Mouse (Mus musculus) embryonic facial prominence, embryonic 12.5 days (tissue): ENCODE measurements around the gene Ttll9. TPM values are rescaled to one million over a fixed set of nuclear protein-coding genes. Genes with fewer than 3 reads are reported as not detected.
A peak's percentile ranks its signal among the peaks of the same experiment; 100 is the strongest.

Experiments used
- ATAC-seq: fragments of 200-750 bp; cut with Nextera tagmentation; 2 replicates; pipeline ENCODE4 v1.8.0; 2017; ENCODE audit not compliant: insufficient number of reproducible peaks, insufficient read depth, low FRiP score, low TSS enrichment
- H3K27ac ChIP-seq: fragments of 300-500 bp; sonication (generic); 2 replicates; pipeline ENCODE4 v1.5.1; 2016; ENCODE audit warnings: mild to moderate bottlenecking
- H3K27me3 ChIP-seq: fragments of 300-500 bp; sonication (generic); 2 replicates; pipeline ENCODE4 v1.6.1; 2016; ENCODE audit warnings: mild to moderate bottlenecking, moderate library complexity
- H3K36me3 ChIP-seq: fragments of 300-500 bp; sonication (generic); 2 replicates; pipeline ENCODE4 v1.6.1; 2016; ENCODE audit warnings: mild to moderate bottlenecking
- H3K4me1 ChIP-seq: fragments of 300-500 bp; sonication (generic); 2 replicates; pipeline ENCODE4 v1.6.1; 2016
- H3K4me2 ChIP-seq: fragments of 300-500 bp; sonication (generic); replicated peaks from 2 replicates; pipeline ENCODE4 v1.6.1; 2016; ENCODE audit warnings: mild to moderate bottlenecking, moderate library complexity
- H3K4me3 ChIP-seq: fragments of 300-500 bp; sonication (generic); 2 replicates; pipeline ENCODE4 v1.5.1; 2016; ENCODE audit warnings: mild to moderate bottlenecking
- H3K9ac ChIP-seq: fragments of 300-500 bp; sonication (generic); 2 replicates; pipeline ENCODE4 v1.6.1; 2016; ENCODE audit warnings: mild to moderate bottlenecking, moderate library complexity
- H3K9me3 ChIP-seq: fragments of 300-500 bp; sonication (generic); 2 replicates; pipeline ENCODE4 v1.6.1; 2016; ENCODE audit warnings: mild to moderate bottlenecking, moderate library complexity
- WGBS: fragments of 180-500 bp; shearing (Covaris S2); methylation state at CpG from one replicate; pipeline ENCODE4 v1.1.7; 2016; 5-methylcytosine and 5-hydroxymethylcytosine counted together
- polyA plus RNA-seq: library from polyadenylated mRNA; unstranded; fragments of >200 nt; fragmentation: Nextera tagmentation; extraction: Ambion mirVana; gene quantifications from 2 replicates; pipeline ENCODE4 v1.2.1, GENCODE M21; 2016

Gene Ttll9
- 0.50 and 0.97 TPM in 2 replicates for polyA plus RNA-seq

DNA sequence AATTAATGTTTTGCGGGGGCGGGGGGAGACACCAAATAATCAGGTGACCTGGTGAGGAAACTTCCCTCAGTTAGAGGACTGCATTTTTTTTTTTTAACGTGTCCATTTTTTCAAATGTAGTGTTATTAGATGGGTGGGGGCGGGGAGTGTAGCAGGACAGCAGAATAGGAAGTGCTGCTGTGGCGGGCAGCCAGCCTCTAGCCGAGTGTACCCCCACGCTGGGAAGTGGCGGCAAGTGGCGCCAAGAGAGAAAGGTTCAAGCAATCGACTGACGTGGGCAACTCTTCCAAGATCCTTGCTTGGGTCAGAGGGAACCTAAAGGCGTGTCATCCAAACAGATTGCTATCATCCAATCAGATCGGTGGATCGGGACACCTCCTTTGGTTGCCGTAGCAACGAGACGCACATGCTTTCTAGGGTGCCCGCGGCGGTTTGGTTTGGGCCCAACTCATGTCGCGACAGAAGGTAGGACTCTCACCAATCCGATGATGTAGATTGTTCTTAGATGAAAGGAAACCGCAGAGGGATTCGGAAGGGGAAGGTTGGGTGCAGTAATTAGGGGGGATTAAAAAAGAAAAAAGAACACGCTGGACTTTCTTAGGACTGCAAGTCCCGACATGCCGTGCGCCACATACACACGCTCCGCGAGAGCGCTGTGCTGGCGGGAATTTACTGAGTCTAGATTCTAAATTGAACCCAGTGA is at the start of gene Ttll9:
Gene Ttll9 (plus strand): TSS at position 395 of the 703 bp plus-strand sequence.
- 3% methylated on average over 34 of the region's 34 CpGs for WGBS
- Histone ChIP-seq H3K9ac (peak within 1 kb of the TSS; percentile 54), H3K9me3 (no peaks in the 10 kb centered on the region), H3K27me3 (0 out of 2 replicates have a peak, but pooled peaks cover 1% of the 10 kb centered on the region), H3K36me3 (no peaks in the 10 kb centered on the region), H3K4me1 (no peaks in the 10 kb centered on the region; the same call in 1 of the 2 replicates), H3K27ac (no peak within 1 kb of the TSS), H3K4me2 (peak within 1 kb of the TSS; percentile 62), H3K4me3 (peak within 1 kb of the TSS; percentile 45)
- ATAC-seq: peak; percentile 87

DNA sequence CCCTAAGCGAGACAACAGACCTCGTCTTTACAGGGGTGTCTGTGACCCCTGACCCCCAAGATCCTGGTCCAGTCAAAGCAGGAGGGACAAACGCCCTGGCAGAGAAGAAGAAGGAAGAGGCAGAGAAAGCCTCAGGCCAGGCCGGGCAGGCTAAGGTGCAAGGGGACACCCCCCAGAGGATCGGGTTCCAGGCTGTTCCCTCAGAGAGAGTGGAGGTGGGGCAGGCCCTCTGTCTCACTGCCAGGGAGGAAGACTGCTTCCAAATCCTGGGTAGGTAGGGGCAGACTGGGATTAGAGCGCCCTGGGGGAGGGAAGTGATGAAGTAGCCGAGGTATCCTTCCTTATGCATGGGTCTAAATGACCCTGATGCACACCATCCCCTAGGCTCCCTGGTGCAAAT is 48.8 kb upstream of the Ttll9 start:
- Histone ChIP-seq H3K4me1 (peaks cover 11% of the 10 kb centered on the region; the same call in 1 of the 2 replicates), H3K27me3 (peaks cover 41% of the 10 kb centered on the region), H3K9ac (no peak overlapping the region), H3K4me3 (no peak overlapping the region), H3K4me2 (no peak overlapping the region), H3K27ac (no peak overlapping the region), H3K36me3 (no peaks in the 10 kb centered on the region), H3K9me3 (no peaks in the 10 kb centered on the region)
- WGBS: 13% methylated on average over 7 of the region's 7 CpGs
- ATAC-seq: no peak

DNA sequence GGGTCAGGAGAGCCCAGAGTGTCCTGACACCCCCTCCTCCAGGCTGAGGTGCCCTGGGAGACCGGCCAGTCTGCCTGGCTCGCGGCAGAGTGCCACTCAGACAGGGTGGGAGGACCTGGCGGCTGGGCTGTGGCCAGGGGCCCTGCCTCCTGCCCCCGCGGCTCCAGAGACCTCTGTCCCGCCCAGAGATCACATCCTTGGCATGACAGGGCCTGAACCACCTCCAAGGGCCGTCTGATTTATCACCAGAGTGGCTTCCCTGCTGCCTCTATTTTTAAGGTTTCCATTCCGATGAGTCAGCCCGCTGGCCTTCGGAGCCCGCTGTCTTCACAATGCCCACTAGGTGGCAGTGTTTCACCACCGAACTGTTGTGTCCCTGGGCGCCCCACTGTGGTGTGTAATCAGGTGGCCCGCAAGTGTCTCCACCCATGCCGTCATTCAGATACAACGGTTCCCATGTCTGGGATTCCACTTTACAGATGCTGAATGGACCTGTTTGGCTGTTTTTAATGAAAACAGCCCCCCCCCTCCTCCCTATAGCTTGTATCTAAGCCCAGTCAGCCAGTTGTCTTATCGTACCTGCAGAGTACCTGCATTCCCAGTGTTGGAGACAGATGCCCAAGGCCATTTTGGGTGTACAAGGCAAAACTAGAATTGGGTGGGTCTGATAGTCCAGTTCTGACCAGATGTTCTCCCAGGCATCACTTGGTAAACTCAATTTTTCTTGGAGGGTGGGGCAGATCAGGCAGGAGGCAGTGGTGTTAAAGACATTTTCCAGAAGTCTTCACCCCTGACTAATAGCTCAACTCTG is 47.8 kb upstream of the Ttll9 start:
- no peak for ATAC-seq
- H3K4me2 ChIP-seq: peak overlapping the region; percentile 37
- no peaks in the 10 kb centered on the region for H3K36me3 ChIP-seq
- peaks cover 11% of the 10 kb centered on the region; the same call in 1 of the 2 replicates for H3K4me1 ChIP-seq
- no peaks in the 10 kb centered on the region for H3K9me3 ChIP-seq
- H3K27ac ChIP-seq: no peak overlapping the region
- WGBS: 4% methylated on average over 18 of the region's 18 CpGs
- H3K27me3 ChIP-seq: peaks cover 41% of the 10 kb centered on the region
- peak overlapping the region; percentile 1; the same call in 1 of the 2 replicates for H3K9ac ChIP-seq
- H3K4me3 ChIP-seq: no peak overlapping the region

DNA sequence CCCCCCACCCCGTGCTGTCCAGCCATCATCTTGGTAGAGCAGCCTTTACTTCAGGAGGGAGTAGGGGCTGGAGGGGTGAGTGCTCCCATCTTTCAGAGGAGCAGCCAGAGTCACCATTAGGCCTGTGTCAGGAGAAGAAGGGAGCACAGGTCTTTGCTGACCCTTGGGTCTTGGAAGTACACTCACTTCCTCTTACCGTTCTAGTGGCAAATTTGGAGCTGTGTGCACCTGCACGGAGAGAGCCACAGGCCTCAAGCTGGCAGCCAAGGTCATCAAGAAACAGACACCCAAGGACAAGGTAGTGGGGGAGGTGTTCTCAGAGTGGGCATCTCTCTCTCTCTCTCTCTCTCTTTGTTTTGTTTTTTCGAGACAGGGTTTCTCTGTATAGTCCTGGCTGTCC is 46.8 kb upstream of the Ttll9 start:
- Histone ChIP-seq H3K4me1 (peaks cover 11% of the 10 kb centered on the region; the same call in 1 of the 2 replicates), H3K27ac (no peak overlapping the region), H3K27me3 (peaks cover 39% of the 10 kb centered on the region), H3K4me2 (no peak overlapping the region), H3K36me3 (no peaks in the 10 kb centered on the region), H3K9ac (no peak overlapping the region), H3K4me3 (no peak overlapping the region), H3K9me3 (no peaks in the 10 kb centered on the region)
- ATAC-seq: no peak
- WGBS: 75% methylated on average over 4 of the region's 4 CpGs

DNA sequence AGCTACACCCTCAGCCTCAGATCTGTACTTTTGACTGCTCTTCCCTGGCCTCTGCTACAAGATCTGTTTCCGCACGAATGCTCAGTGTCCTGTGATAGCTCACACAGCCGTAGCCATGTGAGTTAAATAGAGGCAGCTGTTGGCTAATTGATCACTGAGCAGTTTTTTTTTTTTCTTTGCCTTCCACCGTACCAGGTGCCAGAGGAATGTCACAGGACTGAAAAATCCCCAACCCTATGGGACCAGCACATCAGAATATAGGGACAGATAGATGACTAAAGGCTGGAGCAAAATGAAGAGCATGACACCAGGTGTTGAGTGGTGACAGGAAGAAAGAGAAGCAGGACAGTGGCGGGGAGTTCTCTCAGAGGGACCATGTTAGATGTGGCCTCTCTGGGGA is 46.2 kb upstream of the Ttll9 start:
- no peak for ATAC-seq
- Histone ChIP-seq H3K4me3 (no peak overlapping the region), H3K27ac (no peak overlapping the region), H3K27me3 (peaks cover 32% of the 10 kb centered on the region), H3K4me2 (no peak overlapping the region), H3K9me3 (no peaks in the 10 kb centered on the region), H3K36me3 (no peaks in the 10 kb centered on the region), H3K4me1 (peaks cover 11% of the 10 kb centered on the region; the same call in 1 of the 2 replicates), H3K9ac (no peak overlapping the region)
- WGBS: 38% methylated on average over 5 of the region's 5 CpGs

DNA sequence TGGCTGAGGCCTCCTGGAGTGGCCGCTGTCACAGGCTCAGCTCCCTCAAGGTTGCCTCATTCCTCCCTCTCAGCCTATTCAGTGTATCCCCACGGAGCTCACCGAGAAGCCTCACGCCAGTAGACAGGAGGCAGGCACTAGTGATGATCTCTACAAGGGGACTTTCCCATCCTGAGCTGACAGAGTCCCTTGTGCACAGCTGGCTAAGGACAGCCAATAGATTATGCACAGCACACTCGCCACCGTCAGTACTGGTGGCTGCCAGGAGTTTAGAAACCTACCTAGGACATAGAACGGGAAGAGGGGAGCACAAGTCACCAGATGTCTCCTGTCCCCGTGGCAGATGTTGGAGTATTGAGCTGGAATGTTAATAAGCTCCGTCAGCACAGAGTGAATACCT is 44.6 kb upstream of the Ttll9 start:
- ATAC-seq: no peak
- Histone ChIP-seq H3K4me2 (no peak overlapping the region), H3K9me3 (no peaks in the 10 kb centered on the region), H3K36me3 (no peaks in the 10 kb centered on the region), H3K4me3 (no peak overlapping the region), H3K27me3 (peaks cover 16% of the 10 kb centered on the region), H3K9ac (no peak overlapping the region), H3K27ac (no peak overlapping the region), H3K4me1 (peaks cover 15% of the 10 kb centered on the region; the same call in 1 of the 2 replicates)
- 46% methylated on average over 9 of the region's 9 CpGs for WGBS

DNA sequence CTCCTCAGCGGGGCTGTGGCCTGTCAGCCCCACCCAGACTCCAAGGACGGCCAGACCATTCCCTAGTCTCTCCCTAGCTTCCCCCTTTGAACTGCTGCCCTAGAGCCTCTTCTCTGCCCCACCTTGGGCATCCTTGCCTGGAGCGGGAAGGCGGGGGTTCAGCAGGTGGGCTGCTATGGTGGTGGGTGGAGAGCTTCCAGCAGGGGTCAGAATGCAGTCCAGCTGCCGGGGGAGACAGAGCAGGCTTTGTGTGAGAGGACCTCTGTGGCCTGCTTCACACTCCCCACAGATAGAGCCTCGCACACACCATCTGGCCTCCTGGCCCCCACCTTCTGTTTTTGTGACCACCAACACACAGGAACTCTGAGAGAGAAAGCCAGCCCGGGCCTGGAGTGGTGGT is 39.9 kb upstream of the Ttll9 start:
- H3K36me3 ChIP-seq: no peaks in the 10 kb centered on the region
- H3K27ac ChIP-seq: no peak overlapping the region
- no peak overlapping the region for H3K9ac ChIP-seq
- 14% methylated on average over 7 of the region's 7 CpGs for WGBS
- peaks cover 15% of the 10 kb centered on the region for H3K4me1 ChIP-seq
- H3K4me3 ChIP-seq: no peak overlapping the region
- no peak for ATAC-seq
- H3K4me2 ChIP-seq: no peak overlapping the region
- H3K9me3 ChIP-seq: no peaks in the 10 kb centered on the region
- H3K27me3 ChIP-seq: no peaks in the 10 kb centered on the region

DNA sequence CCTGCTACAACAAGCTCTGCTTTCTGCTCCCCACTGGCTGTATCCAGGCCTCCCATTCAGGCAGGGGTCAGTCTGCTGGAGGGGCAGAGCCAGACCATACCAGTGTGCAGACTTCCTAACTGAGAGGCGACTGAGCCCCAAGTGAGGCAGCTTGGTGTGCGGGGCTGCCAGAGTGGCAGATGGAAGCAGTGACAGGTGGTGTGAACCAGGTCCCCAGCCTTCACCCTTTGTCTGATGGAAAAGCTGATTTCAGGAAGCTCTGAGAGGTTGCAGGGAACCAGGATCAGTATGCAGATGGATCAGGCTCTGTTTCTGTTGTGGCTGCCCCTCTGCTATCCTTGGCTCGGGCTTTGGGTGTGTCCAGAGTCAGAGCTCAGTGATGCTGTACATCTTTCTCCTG is 38.7 kb upstream of the Ttll9 start:
- ATAC-seq: no peak
- no peak overlapping the region for H3K27ac ChIP-seq

DNA sequence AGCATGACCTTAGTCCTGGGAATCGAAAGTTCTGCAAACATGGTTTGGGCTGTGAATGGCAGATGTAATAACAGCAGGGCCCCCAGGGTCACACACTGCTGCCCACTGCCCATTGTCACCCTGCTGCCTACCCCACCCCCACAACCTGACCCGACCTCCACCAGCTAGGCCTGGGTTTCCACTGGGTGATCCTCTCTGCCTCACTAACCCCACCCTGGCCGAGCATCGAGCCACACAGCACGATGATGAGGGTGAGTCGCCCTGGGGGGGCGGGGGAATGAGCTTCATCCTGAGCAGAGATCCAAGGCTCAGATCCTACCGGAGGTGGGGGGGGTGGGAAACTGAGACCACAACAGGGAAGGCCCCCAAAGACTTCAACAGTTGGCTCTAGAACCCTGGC is 38.2 kb upstream of the Ttll9 start:
- Histone ChIP-seq H3K9ac (no peak overlapping the region), H3K27ac (no peak overlapping the region), H3K36me3 (no peaks in the 10 kb centered on the region), H3K9me3 (no peaks in the 10 kb centered on the region), H3K27me3 (no peaks in the 10 kb centered on the region), H3K4me2 (no peak overlapping the region), H3K4me3 (no peak overlapping the region), H3K4me1 (peaks cover 17% of the 10 kb centered on the region)
- 49% methylated on average over 8 of the region's 8 CpGs for WGBS
- ATAC-seq: no peak

More for the DNA sequence above, 38.7 kb upstream of the Ttll9 start:
- WGBS: 69% methylated on average over 3 of the region's 3 CpGs
- H3K27me3 ChIP-seq: no peaks in the 10 kb centered on the region
- no peak overlapping the region for H3K4me3 ChIP-seq
- H3K9ac ChIP-seq: no peak overlapping the region; the same call in 1 of the 2 replicates
- H3K4me1 ChIP-seq: peaks cover 17% of the 10 kb centered on the region
- no peaks in the 10 kb centered on the region for H3K36me3 ChIP-seq
- no peaks in the 10 kb centered on the region for H3K9me3 ChIP-seq
- H3K4me2 ChIP-seq: no peak overlapping the region

DNA sequence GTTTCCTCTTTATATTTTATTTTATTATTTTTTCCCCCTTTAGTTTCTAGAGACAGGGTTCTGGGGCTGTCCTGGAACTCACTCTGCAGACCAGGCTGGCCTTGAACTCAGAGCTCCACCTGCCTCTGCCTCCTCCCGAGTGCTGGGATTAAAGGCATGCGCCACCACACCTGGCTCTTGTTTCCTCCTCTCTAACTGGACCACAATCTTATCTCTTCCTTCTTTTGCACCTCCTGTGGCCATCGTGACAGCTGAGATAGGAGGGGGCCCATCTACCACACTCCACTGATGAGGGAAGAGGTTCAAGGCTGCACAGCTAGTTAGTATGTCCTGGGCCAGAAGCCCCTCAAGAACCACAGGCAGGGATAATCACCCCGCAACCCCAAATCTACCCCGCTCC is 37.7 kb upstream of the Ttll9 start:
- 82% methylated on average over 5 of the region's 5 CpGs for WGBS
- Histone ChIP-seq H3K4me3 (no peak overlapping the region), H3K27me3 (no peaks in the 10 kb centered on the region), H3K36me3 (no peaks in the 10 kb centered on the region), H3K27ac (no peak overlapping the region), H3K4me2 (no peak overlapping the region), H3K9me3 (no peaks in the 10 kb centered on the region), H3K4me1 (peaks cover 17% of the 10 kb centered on the region), H3K9ac (no peak overlapping the region)
- ATAC-seq: no peak

DNA sequence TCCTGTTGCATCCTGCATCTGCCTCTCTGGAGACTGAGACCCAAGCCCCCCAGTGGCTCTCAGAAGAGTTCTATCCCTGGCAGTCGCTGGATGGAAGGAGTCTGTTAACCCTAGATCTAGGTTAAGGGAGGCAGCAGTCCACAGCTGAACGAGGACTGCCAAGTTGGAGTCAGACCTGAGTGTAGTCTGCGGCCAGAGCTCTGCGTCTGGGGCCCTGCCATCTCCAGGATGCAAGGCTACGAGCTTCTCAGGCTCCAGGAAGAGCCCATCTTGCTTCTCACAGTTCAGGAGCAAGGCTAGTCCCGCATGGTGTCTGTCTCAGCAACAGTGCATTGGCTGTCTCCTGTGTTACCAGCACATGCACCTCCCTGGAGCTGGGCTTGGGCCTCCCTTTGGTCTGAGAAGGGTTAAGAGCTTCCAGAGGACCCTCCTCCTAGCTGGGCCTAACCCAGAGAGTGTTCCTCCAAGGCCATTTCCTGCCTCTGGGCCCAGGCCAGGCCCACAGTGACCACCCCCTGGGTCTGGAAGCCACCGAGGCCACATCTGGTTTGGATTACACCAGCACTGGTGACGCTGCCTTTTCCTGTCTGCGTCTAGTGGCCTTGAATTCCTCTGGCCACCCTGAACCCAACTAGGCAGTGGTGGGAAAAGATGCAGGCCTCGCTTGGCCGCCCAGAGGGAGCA is 37.0 kb upstream of the Ttll9 start:
- H3K36me3 ChIP-seq: no peaks in the 10 kb centered on the region
- peaks cover 17% of the 10 kb centered on the region for H3K4me1 ChIP-seq
- no peak for ATAC-seq
- 33% methylated on average over 11 of the region's 11 CpGs for WGBS
- H3K4me2 ChIP-seq: no peak overlapping the region
- H3K9ac ChIP-seq: no peak overlapping the region
- no peak overlapping the region for H3K4me3 ChIP-seq
- H3K27ac ChIP-seq: peak overlapping the region; percentile 61
- H3K27me3 ChIP-seq: no peaks in the 10 kb centered on the region
- no peaks in the 10 kb centered on the region for H3K9me3 ChIP-seq
